Mouse (Mus musculus): ENCODE results near the gene Comp. TPM values are rescaled to one million over a fixed set of nuclear protein-coding genes. Genes with fewer than 3 reads are reported as not detected.

Comp gene
- total and polyA plus RNA-seq, 3 experiments, result 0.13 to 0.16 TPM; not detected in 1

- no peak overlapping the region for H3K9ac ChIP-seq (ENCODE audit: insufficient read depth, low read depth)
- no peak overlapping the region for H3K4me2 ChIP-seq (ENCODE audit: insufficient read depth, low read depth, poor library complexity, severe bottlenecking)
- H3K9me3 ChIP-seq (replicated peaks; ENCODE audit: low read length), result no peaks in the 10 kb centered on the region
- no peak for TF ChIP-seq RCOR1 (conservative IDR thresholded peaks at IDR 0.05; ENCODE audit: low read depth, low read length)
- TF ChIP-seq RAD21 (IDR thresholded peaks at IDR 0.05; ENCODE audit: low read depth, low read length), result no peak
- TF ChIP-seq HCFC1 (IDR thresholded peaks at IDR 0.05; ENCODE audit: low read depth, low read length), result no peak
- TF ChIP-seq USF2 (conservative IDR thresholded peaks at IDR 0.05; ENCODE audit: low read depth, low read length), result no peak
- TF ChIP-seq PAX5 (IDR thresholded peaks at IDR 0.05; ENCODE audit: low read length), result no peak
- TF ChIP-seq E2F4 (IDR thresholded peaks at IDR 0.05; ENCODE audit: insufficient replicate concordance, low read depth, low read length), result no peak
- no peak for TF ChIP-seq ZC3H11A (IDR thresholded peaks at IDR 0.05; ENCODE audit: low read depth, low read length)
- no peak for TF ChIP-seq ZNF384 (IDR thresholded peaks at IDR 0.05; ENCODE audit: low read depth, low read length)
- TF ChIP-seq MEF2A (IDR thresholded peaks at IDR 0.05; ENCODE audit: borderline replicate concordance, low read depth, low read length), result no peak
- no peak for TF ChIP-seq ELF1 (IDR thresholded peaks at IDR 0.05; ENCODE audit: low read depth, low read length)
- TF ChIP-seq TBP (conservative IDR thresholded peaks at IDR 0.05; ENCODE audit: low read depth, low read length), result no peak
- no peak for TF ChIP-seq CTCF (conservative IDR thresholded peaks at IDR 0.05 in 1 of 2, IDR thresholded peaks at IDR 0.05 in 1 of 2; ENCODE audit: low read depth in 2 of 2, low read length in 2 of 2)
- no peak for TF ChIP-seq JUN (IDR thresholded peaks at IDR 0.05; ENCODE audit: insufficient read depth, low read depth, low read length)
- no peaks in the 10 kb centered on the region for H3K4me1 ChIP-seq (ENCODE audit: control insufficient read depth in 1 of 2, insufficient read depth in 2 of 2)
- dilution Hi-C loops (cut with MboI; ENCODE audit: extremely low pct_ligation_motif_present, extremely low pct_unique_long_range_greater_than_20kb, low sequenced_read_pairs), result no loop called here
- no peaks in the 10 kb centered on the region for H3K27me3 ChIP-seq (replicated peaks)
- H3K4me3 ChIP-seq (replicated peaks in 1 of 3; ENCODE audit: low read depth in 2 of 3, low read length in 2 of 3, poor library complexity in 1 of 3), result no peak overlapping the region
- peaks cover 0 to 50% of the 10 kb centered on the region in 2 experiments for H3K36me3 ChIP-seq (replicated peaks in 1 of 2; ENCODE audit: control insufficient read depth in 1 of 2, insufficient read depth in 1 of 2, low read length in 1 of 2)
- in situ Hi-C loops (cut with MboI; ENCODE audit: low pct_ligation_motif_present, low pct_unique_long_range_greater_than_20kb, low sequenced_read_pairs), result no loop called here
- no peak for DNase-seq (ENCODE audit: extremely low read depth)
- H3K27ac ChIP-seq (ENCODE audit: insufficient read depth, low read depth), result no peak overlapping the region
- H3K79me2 ChIP-seq (replicated peaks; ENCODE audit: control insufficient read depth, extremely low read depth, insufficient read depth, poor library complexity, severe bottlenecking), result no peaks in the 10 kb centered on the region
These were observed 24.5 kb downstream of the Comp start for GRCm38 (mm10) chr8:70397611-70398563.

GRCm38 (mm10) chr8:70404212-70404611 lies 30.9 kb downstream of the Comp start:
- TF ChIP-seq MYC (IDR thresholded peaks at IDR 0.05; ENCODE audit: low read depth, low read length), result no peak
- TF ChIP-seq CTCF (conservative IDR thresholded peaks at IDR 0.05 in 1 of 2, IDR thresholded peaks at IDR 0.05 in 1 of 2; ENCODE audit: low read depth in 2 of 2, low read length in 2 of 2), result peak in 1 of 2 experiments; percentile 36; a peak in 2 of 4 replicates
- TF ChIP-seq RCOR1 (conservative IDR thresholded peaks at IDR 0.05; ENCODE audit: low read depth, low read length), result no peak
- TF ChIP-seq EP300 (IDR thresholded peaks at IDR 0.05; ENCODE audit: low read length), result no peak
- TF ChIP-seq BHLHE40 (IDR thresholded peaks at IDR 0.05; ENCODE audit: low read depth, low read length), result no peak
- no peak for TF ChIP-seq ETS1 (conservative IDR thresholded peaks at IDR 0.05; ENCODE audit: low read depth, low read length)
- TF ChIP-seq ZKSCAN1 (IDR thresholded peaks at IDR 0.05; ENCODE audit: borderline replicate concordance, low read depth, low read length), result no peak
- in situ Hi-C loops (cut with MboI; ENCODE audit: low pct_ligation_motif_present, low pct_unique_long_range_greater_than_20kb, low sequenced_read_pairs), result no loop called here
- no peak overlapping the region for H3K9ac ChIP-seq (ENCODE audit: insufficient read depth, low read depth)
- H3K79me2 ChIP-seq (replicated peaks; ENCODE audit: control insufficient read depth, extremely low read depth, insufficient read depth, poor library complexity, severe bottlenecking), result no peaks in the 10 kb centered on the region
- dilution Hi-C loops (cut with MboI; ENCODE audit: extremely low pct_ligation_motif_present, extremely low pct_unique_long_range_greater_than_20kb, low sequenced_read_pairs), result no loop called here
- no peak overlapping the region for H3K4me3 ChIP-seq (replicated peaks in 1 of 3; ENCODE audit: low read depth in 2 of 3, low read length in 2 of 3, poor library complexity in 1 of 3)
- no peak overlapping the region for H3K27ac ChIP-seq (ENCODE audit: insufficient read depth, low read depth)
- DNase-seq (ENCODE audit: extremely low read depth), result no peak
- peaks cover 0 to 51% of the 10 kb centered on the region in 2 experiments for H3K36me3 ChIP-seq (replicated peaks in 1 of 2; ENCODE audit: control insufficient read depth in 1 of 2, insufficient read depth in 1 of 2, low read length in 1 of 2)
- peaks cover 2 to 39% of the 10 kb centered on the region in 2 experiments; a peak in 3 of 4 replicates for H3K4me1 ChIP-seq (ENCODE audit: control insufficient read depth in 1 of 2, insufficient read depth in 2 of 2)
- H3K9me3 ChIP-seq (replicated peaks; ENCODE audit: low read length), result peaks cover 5% of the 10 kb centered on the region
- H3K4me2 ChIP-seq (ENCODE audit: insufficient read depth, low read depth, poor library complexity, severe bottlenecking), result no peak overlapping the region
- H3K27me3 ChIP-seq (replicated peaks), result no peaks in the 10 kb centered on the region

All from CH12.LX (cell line).